Mouse (Mus musculus) C2C12 (cell line): Measurements from ENCODE around the gene Pnma1.

Source experiments
- CTCF ChIP-seq: IDR thresholded peaks from one replicate; pipeline ENCODE4 v1.5.1; 2011; ENCODE audit not compliant: control insufficient read depth, insufficient read depth, insufficient read length
- MAX ChIP-seq: IDR thresholded peaks from one replicate; pipeline ENCODE4 v1.6.1; 2011; ENCODE audit warnings: mild to moderate bottlenecking, control low read depth
- MYOG ChIP-seq: IDR thresholded peaks from one replicate; pipeline ENCODE4 v1.6.1; 2011; ENCODE audit not compliant: control insufficient read depth, insufficient read length; ENCODE audit errors: extremely low read depth
- USF1 ChIP-seq: IDR thresholded peaks from one replicate; pipeline ENCODE4 v1.6.1; 2011; ENCODE audit warnings: low read depth, mild to moderate bottlenecking, control low read depth, moderate library complexity

- TF ChIP-seq MYOG (no peak), CTCF (no peak), USF1 (no peak), MAX (no peak)
These were observed 22.4 kb downstream of the Pnma1 start for GRCm38 (mm10) chr12:84125892-84126291.
